In the genomic region with DNA sequence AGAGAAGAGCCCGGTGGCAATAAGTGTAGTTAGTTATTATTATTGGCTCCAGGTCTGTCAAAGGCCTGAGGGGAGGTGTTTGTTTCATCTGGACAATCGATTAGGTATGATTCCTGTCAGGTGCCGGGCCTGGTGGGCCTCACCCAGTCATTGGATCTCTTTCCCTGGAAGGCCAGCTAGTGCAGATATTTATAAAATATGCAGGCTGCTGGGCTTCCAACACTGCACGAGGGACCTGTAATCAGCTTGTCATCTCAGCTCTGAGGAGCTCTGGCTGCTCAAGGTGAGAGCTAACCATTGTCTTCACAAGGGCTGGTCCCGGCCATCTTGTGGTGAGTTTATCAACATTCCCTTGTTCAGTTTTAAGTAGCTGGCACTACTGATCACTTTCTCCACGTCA, we compare ENCODE assay signal across 8 mouse cellular contexts. TPM values are rescaled to one million over a fixed set of nuclear protein-coding genes. Genes with fewer than 3 reads are reported as not detected.
DNase-seq lines count a peak whose midpoint lies in the region; ATAC-seq and TF ChIP-seq lines count a peak whose summit lies in the region.

No protein-coding gene starts in this region.

- H3K27ac ChIP-seq in embryonic fibroblast, embryonic 13.5 days (ENCODE audit: insufficient read depth, low read length), result peak overlapping the region; percentile 97
- H3K27ac ChIP-seq in limb, embryonic 15.5 days, result peak overlapping the region; percentile 97
- H3K27ac ChIP-seq in stomach, embryonic 16.5 days (ENCODE audit: low read length), result peak overlapping the region; percentile 99
- H3K27ac ChIP-seq in left cerebral cortex, adult 2 months, result no peak overlapping the region

- H3K9me3 ChIP-seq in megakaryocyte, embryonic 14.5 days, result no peaks in the 10 kb centered on the region
- no peaks in the 10 kb centered on the region for H3K9me3 ChIP-seq in limb, embryonic 15.5 days
- no peaks in the 10 kb centered on the region for H3K9me3 ChIP-seq in stomach, embryonic 16.5 days (replicated peaks; ENCODE audit: control insufficient read depth, low read length)

- H3K36me3 ChIP-seq in megakaryocyte, embryonic 14.5 days (replicated peaks; ENCODE audit: low read length), result no peaks in the 10 kb centered on the region
- H3K36me3 ChIP-seq in limb, embryonic 15.5 days, result no peaks in the 10 kb centered on the region
- no peaks in the 10 kb centered on the region for H3K36me3 ChIP-seq in stomach, embryonic 16.5 days (ENCODE audit: control insufficient read depth, insufficient read depth, low read length)

- DNase-seq in left cerebral cortex, adult 2 months (ENCODE audit: extremely low spot score in 1 of 2, low spot score in 2 of 2), result no peak
- DNase-seq in spleen, postnatal 4 days (ENCODE audit: low spot score in 2 of 2), result no peak
- no peak for DNase-seq in kidney, postnatal 10 days

- no peak for TF ChIP-seq POLR2A in embryonic fibroblast, embryonic 13.5 days (IDR thresholded peaks at IDR 0.05; ENCODE audit: low read depth, low read length)

- 24% methylated on average over 6 of the region's 6 CpGs for WGBS in limb, embryonic 15.5 days
- WGBS in stomach, embryonic 16.5 days, result 25% methylated on average over 6 of the region's 6 CpGs

- no peak for ATAC-seq in megakaryocyte, adult 5-6 weeks (ENCODE audit: poor library complexity, severe bottlenecking)
- ATAC-seq in limb, embryonic 15.5 days (ENCODE audit: insufficient number of reproducible peaks, low FRiP score, low TSS enrichment, low read depth), result no peak
- ATAC-seq in stomach, embryonic 16.5 days (ENCODE audit: insufficient read depth, low FRiP score), result no peak

- H3K4me2 ChIP-seq in limb, embryonic 15.5 days, result peak overlapping the region; percentile 96
- peak overlapping the region; percentile 96 for H3K4me2 ChIP-seq in stomach, embryonic 16.5 days (ENCODE audit: low read depth, low read length)

- H3K4me3 ChIP-seq in megakaryocyte, embryonic 14.5 days (replicated peaks), result peak overlapping the region; percentile 96
- peak overlapping the region; percentile 94 for H3K4me3 ChIP-seq in embryonic fibroblast, embryonic 13.5 days (ENCODE audit: insufficient read depth, low read length)
- H3K4me3 ChIP-seq in limb, embryonic 15.5 days, result peak overlapping the region; percentile 73
- H3K4me3 ChIP-seq in stomach, embryonic 16.5 days (replicated peaks; ENCODE audit: low read length), result peak overlapping the region; percentile 64
- H3K4me3 ChIP-seq in left cerebral cortex, adult 2 months, result no peak overlapping the region

- H3K4me1 ChIP-seq in megakaryocyte, embryonic 14.5 days, result peaks cover 36% of the 10 kb centered on the region
- H3K4me1 ChIP-seq in embryonic fibroblast, embryonic 13.5 days (ENCODE audit: control insufficient read depth, insufficient read depth, low read length), result no peaks in the 10 kb centered on the region
- peaks cover 6% of the 10 kb centered on the region for H3K4me1 ChIP-seq in limb, embryonic 15.5 days
- peaks cover 6% of the 10 kb centered on the region; the same call in 1 of the 2 replicates for H3K4me1 ChIP-seq in stomach, embryonic 16.5 days (ENCODE audit: control insufficient read depth, insufficient read depth, low read length)

- intact Hi-C loops in left cerebral cortex, adult 2 months (cut with DNase I), result no loop called here

- H3K9ac ChIP-seq in limb, embryonic 15.5 days, result no peak overlapping the region
- H3K9ac ChIP-seq in stomach, embryonic 16.5 days (ENCODE audit: low read length), result peak overlapping the region; percentile 89

- peaks cover 50% of the 10 kb centered on the region for H3K27me3 ChIP-seq in megakaryocyte, embryonic 14.5 days (replicated peaks)
- H3K27me3 ChIP-seq in limb, embryonic 15.5 days, result no peaks in the 10 kb centered on the region
- no peaks in the 10 kb centered on the region for H3K27me3 ChIP-seq in stomach, embryonic 16.5 days (ENCODE audit: control insufficient read depth, insufficient read depth, low read length)

- TF ChIP-seq CTCF in embryonic fibroblast, embryonic 13.5 days (IDR thresholded peaks at IDR 0.05; ENCODE audit: borderline replicate concordance, insufficient read depth, low read length), result no peak
- TF ChIP-seq CTCF in left cerebral cortex, adult 2 months (IDR thresholded peaks at IDR 0.05), result no peak

RNA-seq across cellular contexts. Expression of a gene that starts 0.7 kb away (rescaled TPM):
- 1.7 and 4.9 TPM in 2 replicates for polyA plus RNA-seq in megakaryocyte, embryonic 14.5 days (2012; ENCODE audit: insufficient read depth, low replicate concordance)
- 30.7 and 40.4 TPM in 2 replicates for total RNA-seq in megakaryocyte, adult 5-6 weeks (2015)
- total RNA-seq in megakaryocyte, adult 5-6 weeks (2017), result 15.8 and 21.6 TPM in 2 replicates
- 95.7 and 100 TPM in 2 replicates for polyA plus RNA-seq in embryonic fibroblast, embryonic 13.5 days (2011; ENCODE audit: insufficient read length, low read depth, missing spikeins)
- 60.4 and 64.6 TPM in 2 replicates for polyA plus RNA-seq in limb, embryonic 15.5 days (2015; fragmentation: Nextera tagmentation; extraction: Ambion mirVana)
- 56.5 and 60.1 TPM in 2 replicates for polyA plus RNA-seq in stomach, embryonic 16.5 days (2015; fragmentation: Nextera tagmentation; extraction: Ambion mirVana)
- total RNA-seq in left cerebral cortex, adult 2 months (2021), result 1 to 10 TPM; 1.5 to 1.6 TPM
